Mouse (Mus musculus): ENCODE data around the gene Uvrag. TPM values are rescaled to one million over a fixed set of nuclear protein-coding genes. Genes with fewer than 3 reads are reported as not detected.

Gene Uvrag
- 10.1 and 11.4 TPM in 2 replicates for polyA plus RNA-seq (2014; fragmentation: Nextera tagmentation; extraction: Ambion mirVana)

GRCm38 (mm10) chr7:99140984-99141918, at the start of gene Uvrag:
Gene Uvrag, minus strand, starts transcription at chr7:99141141.
- peaks cover 12% of the 10 kb centered on the region for H3K4me1 ChIP-seq (ENCODE audit: control insufficient read depth, insufficient read depth, low read length)
- H3K27ac ChIP-seq (ENCODE audit: low read depth, low read length), result peak within 1 kb of the TSS; percentile 45
- under 1% methylated on average over 51 of the region's 51 CpGs for WGBS
- no peaks in the 10 kb centered on the region for H3K9me3 ChIP-seq (ENCODE audit: control insufficient read depth, low read length)
- ATAC-seq (ENCODE audit: low FRiP score) (peak; percentile 99), DNase-seq (ENCODE audit: low spot score, missing footprints) (peak; percentile 100)
- H3K36me3 ChIP-seq (ENCODE audit: control insufficient read depth, insufficient read depth, low read length), result no peaks in the 10 kb centered on the region
- peak within 1 kb of the TSS; percentile 92 for H3K4me3 ChIP-seq (ENCODE audit: low read depth, low read length)
- peak within 1 kb of the TSS; percentile 72 for H3K4me2 ChIP-seq
- peak within 1 kb of the TSS; percentile 80 for H3K9ac ChIP-seq (ENCODE audit: low read length)
- H3K27me3 ChIP-seq (ENCODE audit: control insufficient read depth, insufficient read depth, low read length), result no peaks in the 10 kb centered on the region

- WGBS, result 79% methylated on average over 5 of the region's 5 CpGs
- no peaks in the 10 kb centered on the region for H3K27me3 ChIP-seq (ENCODE audit: control insufficient read depth, insufficient read depth, low read length)
- DNase-seq (ENCODE audit: low spot score, missing footprints) (peak; percentile 17), ATAC-seq (ENCODE audit: low FRiP score) (no peak)
- H3K4me1 ChIP-seq (ENCODE audit: control insufficient read depth, insufficient read depth, low read length), result no peaks in the 10 kb centered on the region
- no peaks in the 10 kb centered on the region for H3K9me3 ChIP-seq (ENCODE audit: control insufficient read depth, low read length)
- no peak overlapping the region for H3K27ac ChIP-seq (ENCODE audit: low read depth, low read length)
- H3K4me3 ChIP-seq (ENCODE audit: low read depth, low read length), result no peak overlapping the region
- no peak overlapping the region for H3K4me2 ChIP-seq
- no peaks in the 10 kb centered on the region for H3K36me3 ChIP-seq (ENCODE audit: control insufficient read depth, insufficient read depth, low read length)
- H3K9ac ChIP-seq (ENCODE audit: low read length), result no peak overlapping the region
Observed at GRCm38 (mm10) chr7:99189885-99190284, 48.9 kb upstream of the Uvrag start.

- no peak for ATAC-seq (ENCODE audit: low FRiP score)
- H3K27ac ChIP-seq (ENCODE audit: low read depth, low read length), result no peak overlapping the region
- 82% methylated on average over 6 of the region's 6 CpGs for WGBS
Observed at GRCm38 (mm10) chr7:99188630-99189029, 47.7 kb upstream of the Uvrag start.

DNA sequence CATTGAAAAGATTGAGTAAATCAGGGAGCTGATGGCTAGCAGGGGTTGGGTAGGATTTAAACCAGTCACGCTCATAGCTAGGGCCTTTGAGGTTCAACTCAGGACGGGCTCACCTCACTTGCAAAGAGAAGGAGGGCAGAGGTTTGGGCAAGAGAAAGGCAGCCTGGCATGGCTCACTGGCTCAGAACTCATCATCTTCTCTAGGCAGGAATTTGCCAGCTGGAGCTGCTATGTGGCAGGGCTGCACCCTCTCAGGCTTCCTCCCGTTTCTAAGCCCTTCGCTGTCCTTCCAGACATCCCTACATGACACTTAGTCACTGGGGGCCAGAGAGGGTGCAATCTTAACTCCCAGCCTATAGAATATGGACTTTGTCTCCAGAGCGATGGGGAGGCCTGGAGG, 46.5 kb upstream of the Uvrag start:
- Histone ChIP-seq H3K4me2 (no peak overlapping the region), H3K4me3 (ENCODE audit: low read depth, low read length) (no peak overlapping the region), H3K27me3 (ENCODE audit: control insufficient read depth, insufficient read depth, low read length) (peaks cover 9% of the 10 kb centered on the region; the same call in 1 of the 2 replicates), H3K9me3 (ENCODE audit: control insufficient read depth, low read length) (no peaks in the 10 kb centered on the region), H3K9ac (ENCODE audit: low read length) (no peak overlapping the region), H3K36me3 (ENCODE audit: control insufficient read depth, insufficient read depth, low read length) (no peaks in the 10 kb centered on the region), H3K27ac (ENCODE audit: low read depth, low read length) (no peak overlapping the region), H3K4me1 (ENCODE audit: control insufficient read depth, insufficient read depth, low read length) (no peaks in the 10 kb centered on the region; the same call in 1 of the 2 replicates)
- no peak for ATAC-seq (ENCODE audit: low FRiP score)
- peak; percentile 67 for DNase-seq (ENCODE audit: low spot score, missing footprints)
- WGBS, result 89% methylated on average over 5 of the region's 5 CpGs

More at GRCm38 (mm10) chr7:99188630-99189029, 47.7 kb upstream of the Uvrag start:
- DNase-seq (ENCODE audit: low spot score, missing footprints), result peak; percentile 12
- no peaks in the 10 kb centered on the region for H3K9me3 ChIP-seq (ENCODE audit: control insufficient read depth, low read length)
- no peaks in the 10 kb centered on the region for H3K4me1 ChIP-seq (ENCODE audit: control insufficient read depth, insufficient read depth, low read length)
- peaks cover 6% of the 10 kb centered on the region; the same call in 1 of the 2 replicates for H3K27me3 ChIP-seq (ENCODE audit: control insufficient read depth, insufficient read depth, low read length)
- H3K9ac ChIP-seq (ENCODE audit: low read length), result no peak overlapping the region
- no peak overlapping the region for H3K4me2 ChIP-seq
- H3K36me3 ChIP-seq (ENCODE audit: control insufficient read depth, insufficient read depth, low read length), result no peaks in the 10 kb centered on the region
- H3K4me3 ChIP-seq (ENCODE audit: low read depth, low read length), result no peak overlapping the region

- ATAC-seq (ENCODE audit: low FRiP score) (no peak), DNase-seq (ENCODE audit: low spot score, missing footprints) (no peak)
- no peaks in the 10 kb centered on the region for H3K9me3 ChIP-seq (ENCODE audit: control insufficient read depth, low read length)
- no peak overlapping the region for H3K9ac ChIP-seq (ENCODE audit: low read length)
- H3K27ac ChIP-seq (ENCODE audit: low read depth, low read length), result no peak overlapping the region
- no peaks in the 10 kb centered on the region; the same call in 1 of the 2 replicates for H3K4me1 ChIP-seq (ENCODE audit: control insufficient read depth, insufficient read depth, low read length)
- no peak overlapping the region for H3K4me2 ChIP-seq
- peaks cover 13% of the 10 kb centered on the region; the same call in 1 of the 2 replicates for H3K27me3 ChIP-seq (ENCODE audit: control insufficient read depth, insufficient read depth, low read length)
- no peak overlapping the region for H3K4me3 ChIP-seq (ENCODE audit: low read depth, low read length)
- 91% methylated on average over 3 of the region's 3 CpGs for WGBS
- no peaks in the 10 kb centered on the region for H3K36me3 ChIP-seq (ENCODE audit: control insufficient read depth, insufficient read depth, low read length)
Observed at GRCm38 (mm10) chr7:99185405-99185804, 44.5 kb upstream of the Uvrag start.

DNA sequence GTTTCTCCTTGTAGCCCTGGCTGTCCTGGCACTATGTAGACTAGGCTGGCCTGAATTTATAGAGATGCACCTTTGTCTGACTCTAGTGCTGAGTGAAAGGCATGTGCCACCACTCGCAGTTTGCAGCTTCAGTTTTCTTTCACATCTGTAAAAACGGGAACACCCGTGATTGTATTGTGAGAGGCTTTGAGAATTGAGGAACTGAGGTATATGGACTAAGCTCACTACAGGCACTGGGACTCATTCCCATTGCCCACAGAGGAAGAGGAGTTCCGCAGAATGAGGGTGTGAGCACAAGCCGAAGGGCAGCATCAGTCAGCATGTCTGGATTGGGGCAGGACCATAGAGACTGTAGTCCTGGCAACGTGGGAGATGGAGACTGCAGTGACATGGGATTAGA, 42.8 kb upstream of the Uvrag start:
- no peaks in the 10 kb centered on the region for H3K36me3 ChIP-seq (ENCODE audit: control insufficient read depth, insufficient read depth, low read length)
- no peak overlapping the region for H3K27ac ChIP-seq (ENCODE audit: low read depth, low read length)
- H3K9ac ChIP-seq (ENCODE audit: low read length), result no peak overlapping the region
- no peak overlapping the region for H3K4me3 ChIP-seq (ENCODE audit: low read depth, low read length)
- no peak for ATAC-seq (ENCODE audit: low FRiP score)
- peak; percentile 54 for DNase-seq (ENCODE audit: low spot score, missing footprints)
- 65% methylated on average over 6 of the region's 6 CpGs for WGBS
- no peaks in the 10 kb centered on the region; the same call in 1 of the 2 replicates for H3K4me1 ChIP-seq (ENCODE audit: control insufficient read depth, insufficient read depth, low read length)
- H3K9me3 ChIP-seq (ENCODE audit: control insufficient read depth, low read length), result no peaks in the 10 kb centered on the region
- H3K27me3 ChIP-seq (ENCODE audit: control insufficient read depth, insufficient read depth, low read length), result peaks cover 13% of the 10 kb centered on the region; the same call in 1 of the 2 replicates
- no peak overlapping the region for H3K4me2 ChIP-seq

GRCm38 (mm10) chr7:99182432-99183172, 41.7 kb upstream of the Uvrag start, which contains the start of gene Dgat2:
Gene Dgat2, minus strand, starts transcription at chr7:99182719.
- H3K9ac ChIP-seq (ENCODE audit: low read length), result peak within 1 kb of the TSS; percentile 58
- H3K9me3 ChIP-seq (ENCODE audit: control insufficient read depth, low read length), result no peaks in the 10 kb centered on the region
- H3K36me3 ChIP-seq (ENCODE audit: control insufficient read depth, insufficient read depth, low read length), result no peaks in the 10 kb centered on the region
- H3K4me1 ChIP-seq (ENCODE audit: control insufficient read depth, insufficient read depth, low read length), result no peaks in the 10 kb centered on the region; the same call in 1 of the 2 replicates
- peak within 1 kb of the TSS; percentile 79 for H3K4me2 ChIP-seq
- WGBS, result under 1% methylated on average over 58 of the region's 63 CpGs
- H3K4me3 ChIP-seq (ENCODE audit: low read depth, low read length), result peak within 1 kb of the TSS; percentile 46
- H3K27ac ChIP-seq (ENCODE audit: low read depth, low read length), result no peak within 1 kb of the TSS; the same call in 1 of the 2 replicates
- peaks cover 13% of the 10 kb centered on the region; the same call in 1 of the 2 replicates for H3K27me3 ChIP-seq (ENCODE audit: control insufficient read depth, insufficient read depth, low read length)
- ATAC-seq (ENCODE audit: low FRiP score), result peak; percentile 94
- peak; percentile 99 for DNase-seq (ENCODE audit: low spot score, missing footprints)

- peak overlapping the region; percentile 58 for H3K9ac ChIP-seq (ENCODE audit: low read length)
- DNase-seq (ENCODE audit: low spot score, missing footprints), result no peak
- no peak overlapping the region for H3K27ac ChIP-seq (ENCODE audit: low read depth, low read length)
- peaks cover 13% of the 10 kb centered on the region; the same call in 1 of the 2 replicates for H3K27me3 ChIP-seq (ENCODE audit: control insufficient read depth, insufficient read depth, low read length)
- no peaks in the 10 kb centered on the region; the same call in 1 of the 2 replicates for H3K4me1 ChIP-seq (ENCODE audit: control insufficient read depth, insufficient read depth, low read length)
- ATAC-seq (ENCODE audit: low FRiP score), result no peak
- H3K4me2 ChIP-seq, result peak overlapping the region; percentile 79
- no peaks in the 10 kb centered on the region for H3K9me3 ChIP-seq (ENCODE audit: control insufficient read depth, low read length)
- H3K4me3 ChIP-seq (ENCODE audit: low read depth, low read length), result peak overlapping the region; percentile 46
- no peaks in the 10 kb centered on the region for H3K36me3 ChIP-seq (ENCODE audit: control insufficient read depth, insufficient read depth, low read length)
- 22% methylated on average over 14 of the region's 14 CpGs for WGBS
Observed at GRCm38 (mm10) chr7:99181619-99182431, 40.9 kb upstream of the Uvrag start.
